Mouse (Mus musculus): ENCODE results near the gene Olfr655. TPM values are rescaled to one million over a fixed set of nuclear protein-coding genes. Genes with fewer than 3 reads are reported as not detected.

Gene Olfr655
- total RNA-seq, 1 experiment = not detected

Other genes starting within 250 kb of the Olfr655 start
- 2.5 and 2.9 TPM in 2 replicates for gene Trim12c, start 248.4 kb downstream of the Olfr655 start, total RNA-seq (2012; rRNA removed)
- gene Trim30b, start 231.9 kb downstream of the Olfr655 start, total RNA-seq (2012; rRNA removed) = not detected in 2 replicates
- gene Trim30c, start 200.9 kb downstream of the Olfr655 start, total RNA-seq (2012; rRNA removed) = not detected in 2 replicates
- gene Trim30a, start 136.6 kb downstream of the Olfr655 start, total RNA-seq (2012; rRNA removed) = 0.36 TPM in 1 of 2 replicates, not detected in the other
- gene Trim30d, start 93.9 kb downstream of the Olfr655 start, total RNA-seq (2012; rRNA removed) = 0.11 and 0.13 TPM in 2 replicates
- gene Olfr651, start 51.6 kb downstream of the Olfr655 start, total RNA-seq (2012; rRNA removed) = not detected in 2 replicates
- not detected in 2 replicates for gene Olfr652, start 40.9 kb downstream of the Olfr655 start, total RNA-seq (2012; rRNA removed)
- not detected in 2 replicates for gene Olfr653, start 24.5 kb downstream of the Olfr655 start, total RNA-seq (2012; rRNA removed)
- not detected in 2 replicates for gene Olfr654, start 14.8 kb downstream of the Olfr655 start, total RNA-seq (2012; rRNA removed)
- gene Olfr656, start 12.2 kb upstream of the Olfr655 start, total RNA-seq (2012; rRNA removed) = not detected in 2 replicates
- not detected in 2 replicates for gene Olfr657, start 23.0 kb upstream of the Olfr655 start, total RNA-seq (2012; rRNA removed)
- 0.04 TPM in 1 of 2 replicates, not detected in the other for gene Olfr658, start 45.5 kb upstream of the Olfr655 start, total RNA-seq (2012; rRNA removed)
- not detected in 2 replicates for gene Olfr659, start 65.0 kb upstream of the Olfr655 start, total RNA-seq (2012; rRNA removed)
- gene Olfr661, start 84.7 kb upstream of the Olfr655 start, total RNA-seq (2012; rRNA removed) = not detected in 2 replicates
- 6.5 and 10.5 TPM in 2 replicates for gene Usp17le, start 175.7 kb upstream of the Olfr655 start, total RNA-seq (2012; rRNA removed)
- 6.9 and 9.3 TPM in 2 replicates for gene Usp17lb, start 240.8 kb upstream of the Olfr655 start, total RNA-seq (2012; rRNA removed)

Measured in ES-E14 (cell line).